Mouse (Mus musculus) spleen, adult 2 months (tissue): ENCODE results near the gene Dst. TPM values are rescaled to one million over a fixed set of nuclear protein-coding genes. Genes with fewer than 3 reads are reported as not detected.

Experiments used
- DNase-seq, 2 experiments: peaks; one replicate each; pipeline versions ENCODE4 v3.0.0 to v3.0.0-alpha.2; 2012 to 2021; ENCODE audit warnings: low spot score in 2 of 2, low read depth in 1 of 2
- H3K27ac ChIP-seq: fragments of 200-500 bp; 2 replicates; pipeline ENCODE4 v1.5.1; 2012; ENCODE audit warnings: low read length, inconsistent platforms; ENCODE audit not compliant: insufficient read depth
- H3K27me3 ChIP-seq: fragments of 200-500 bp; 2 replicates; pipeline ENCODE4 v1.6.1; 2012; ENCODE audit warnings: mild to moderate bottlenecking, moderate library complexity, low read length, inconsistent platforms; ENCODE audit not compliant: control insufficient read depth, insufficient read depth
- H3K36me3 ChIP-seq: fragments of 200-500 bp; 2 replicates; pipeline ENCODE4 v1.6.1; 2012; ENCODE audit warnings: mild to moderate bottlenecking, low read length, inconsistent platforms; ENCODE audit not compliant: control insufficient read depth, insufficient read depth
- H3K4me1 ChIP-seq: fragments of 200-500 bp; 2 replicates; pipeline ENCODE4 v1.6.1; 2011; ENCODE audit warnings: inconsistent platforms; ENCODE audit not compliant: control insufficient read depth, insufficient read depth, insufficient read length
- H3K4me3 ChIP-seq: fragments of 200-500 bp; 2 replicates; pipeline ENCODE4 v1.5.1; 2011; ENCODE audit warnings: mild to moderate bottlenecking, inconsistent platforms; ENCODE audit not compliant: insufficient read depth, insufficient read length; ENCODE audit errors: extremely low read depth
- CTCF ChIP-seq: fragments of 200-500 bp; IDR thresholded peaks from 2 replicates; pipeline ENCODE4 v1.5.1; 2011; ENCODE audit warnings: mild to moderate bottlenecking, inconsistent platforms; ENCODE audit not compliant: insufficient read depth, insufficient read length, insufficient replicate concordance; ENCODE audit errors: extremely low read depth
- POLR2A ChIP-seq: fragments of 200-500 bp; IDR thresholded peaks from 2 replicates; pipeline ENCODE4 v1.6.1; 2011; ENCODE audit warnings: low read depth, low read length, inconsistent platforms
- whole genome bisulfite sequencing: fragments of 180-500 bp; shearing (Covaris S2); methylation state at CpG from one replicate; pipeline ENCODE4 v1.1.7; 2018; 5-methylcytosine and 5-hydroxymethylcytosine counted together
- polyA plus RNA-seq: library from polyadenylated mRNA; depleted of rRNA; stranded (reverse); fragments of >200 nt; gene quantifications from 2 replicates; pipeline ENCODE4 v1.2.3, GENCODE M21; 2012

Gene Dst
- polyA plus RNA-seq, 1 experiment: 7.6 TPM

- no peak for DNase-seq
- 70% methylated on average over 13 of the region's 13 CpGs for WGBS
- Histone ChIP-seq H3K36me3 (no peaks in the 10 kb centered on the region), H3K4me1 (no peaks in the 10 kb centered on the region), H3K27ac (no peak overlapping the region), H3K27me3 (no peaks in the 10 kb centered on the region), H3K4me3 (no peak overlapping the region)
- TF ChIP-seq POLR2A (no peak), CTCF (no peak)
Measured at GRCm38 (mm10) chr1:34251137-34251536, 343.1 kb downstream of the Dst start.

GRCm38 (mm10) chr1:34252267-34252666 is 344.2 kb downstream of the Dst start:
- 92% methylated on average over 8 of the region's 8 CpGs for WGBS
- H3K27ac ChIP-seq: no peak overlapping the region
- H3K27me3 ChIP-seq: no peaks in the 10 kb centered on the region
- H3K4me1 ChIP-seq: no peaks in the 10 kb centered on the region
- TF ChIP-seq POLR2A (no peak), CTCF (no peak)
- DNase-seq: no peak
- no peak overlapping the region for H3K4me3 ChIP-seq
- no peaks in the 10 kb centered on the region for H3K36me3 ChIP-seq

GRCm38 (mm10) chr1:34253876-34254275 is 345.9 kb downstream of the Dst start:
- no peaks in the 10 kb centered on the region for H3K4me1 ChIP-seq
- H3K36me3 ChIP-seq: no peaks in the 10 kb centered on the region
- H3K4me3 ChIP-seq: no peak overlapping the region
- no peak overlapping the region for H3K27ac ChIP-seq
- no peaks in the 10 kb centered on the region for H3K27me3 ChIP-seq
- no peak for TF ChIP-seq POLR2A
- TF ChIP-seq CTCF: no peak
- WGBS: 85% methylated on average over 7 of the region's 7 CpGs
- no peak for DNase-seq

- H3K27me3 ChIP-seq: no peaks in the 10 kb centered on the region
Measured at GRCm38 (mm10) chr1:34259898-34260297, 351.9 kb downstream of the Dst start.

DNA sequence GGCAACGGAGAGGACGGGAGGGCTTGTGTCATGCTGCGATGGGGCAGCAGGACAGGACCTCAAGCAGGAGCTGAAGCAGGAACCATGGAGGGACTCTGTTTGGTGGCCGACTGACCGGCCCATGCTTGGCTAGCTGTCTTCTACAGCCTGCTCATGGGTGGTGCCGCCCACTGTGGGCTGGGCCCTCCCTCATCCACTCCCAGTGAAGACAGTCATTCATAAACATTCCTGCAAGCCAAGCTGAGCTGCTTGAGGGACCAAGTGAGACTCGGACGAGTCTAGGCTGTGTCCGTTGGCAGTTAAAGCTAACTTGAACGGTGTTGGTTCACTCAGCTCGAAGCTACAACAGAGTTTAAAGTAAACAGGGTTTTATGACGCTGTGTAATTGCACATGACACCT is 353.0 kb downstream of the Dst start:
- no peaks in the 10 kb centered on the region for H3K4me1 ChIP-seq
- TF ChIP-seq POLR2A: no peak
- TF ChIP-seq CTCF: no peak
- no peaks in the 10 kb centered on the region for H3K36me3 ChIP-seq
- H3K4me3 ChIP-seq: no peak overlapping the region
- H3K27ac ChIP-seq: no peak overlapping the region
- 92% methylated on average over 12 of the region's 12 CpGs for WGBS
- DNase-seq: no peak
- no peaks in the 10 kb centered on the region for H3K27me3 ChIP-seq

More at GRCm38 (mm10) chr1:34259898-34260297, 351.9 kb downstream of the Dst start:
- DNase-seq: no peak
- Histone ChIP-seq H3K4me1 (no peaks in the 10 kb centered on the region), H3K27ac (no peak overlapping the region), H3K4me3 (no peak overlapping the region), H3K36me3 (no peaks in the 10 kb centered on the region)
- TF ChIP-seq POLR2A: no peak
- WGBS: 87% methylated on average over 8 of the region's 8 CpGs

DNA sequence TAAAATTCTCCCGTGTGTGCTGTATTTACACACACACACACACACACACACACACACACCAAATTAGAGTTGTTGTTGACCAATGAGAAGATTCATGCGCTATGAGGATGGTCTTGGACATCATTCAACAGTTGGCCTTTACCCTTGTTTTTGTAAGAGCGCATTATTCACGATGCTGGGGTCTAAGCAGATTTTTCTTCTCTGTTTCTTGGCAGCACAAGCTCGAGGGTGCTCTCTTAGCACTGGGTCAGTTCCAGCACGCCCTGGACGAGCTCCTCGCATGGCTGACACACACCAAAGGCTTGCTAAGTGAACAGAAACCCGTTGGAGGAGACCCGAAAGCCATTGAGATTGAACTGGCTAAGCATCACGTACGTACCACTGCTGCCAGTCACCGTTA is 360.5 kb downstream of the Dst start:
- no peak overlapping the region for H3K27ac ChIP-seq
- no peak for DNase-seq
- WGBS: 84% methylated on average over 13 of the region's 13 CpGs
- H3K4me1 ChIP-seq: no peaks in the 10 kb centered on the region
- TF ChIP-seq POLR2A: no peak
- TF ChIP-seq CTCF: no peak
- no peaks in the 10 kb centered on the region for H3K27me3 ChIP-seq
- no peak overlapping the region for H3K4me3 ChIP-seq
- H3K36me3 ChIP-seq: no peaks in the 10 kb centered on the region

- no peak for DNase-seq
Measured at GRCm38 (mm10) chr1:34269578-34269977, 361.6 kb downstream of the Dst start.

More at GRCm38 (mm10) chr1:34269578-34269977, 361.6 kb downstream of the Dst start:
- TF ChIP-seq CTCF (no peak), POLR2A (no peak)
- no peak overlapping the region for H3K27ac ChIP-seq
- H3K27me3 ChIP-seq: no peaks in the 10 kb centered on the region
- WGBS: 92% methylated on average over 11 of the region's 11 CpGs
- H3K4me3 ChIP-seq: no peak overlapping the region
- no peaks in the 10 kb centered on the region for H3K36me3 ChIP-seq
- no peaks in the 10 kb centered on the region for H3K4me1 ChIP-seq
